Mouse (Mus musculus): ENCODE results near the gene Mog. TPM values are rescaled to one million over a fixed set of nuclear protein-coding genes. Genes with fewer than 3 reads are reported as not detected.

The Mog gene
- 1.9 and 2.2 TPM in 2 replicates for polyA plus RNA-seq (2014; fragmentation: Nextera tagmentation; extraction: Ambion mirVana)

GRCm38 (mm10) chr17:37022628-37023576, at the start of gene Mog:
TSS of gene Mog (minus strand) at chr17:37023398.
- ATAC-seq (ENCODE audit: low FRiP score, low TSS enrichment) (no peak), DNase-seq (no peak)
- Histone ChIP-seq H3K9ac (replicated peaks; ENCODE audit: low read length) (no peak within 1 kb of the TSS), H3K36me3 (ENCODE audit: control insufficient read depth, insufficient read depth, low read length) (no peaks in the 10 kb centered on the region), H3K4me1 (ENCODE audit: control insufficient read depth, insufficient read depth, low read length) (no peaks in the 10 kb centered on the region), H3K4me3 (replicated peaks; ENCODE audit: low read depth, low read length) (no peak within 1 kb of the TSS), H3K27me3 (ENCODE audit: control insufficient read depth, insufficient read depth, low read length) (no peaks in the 10 kb centered on the region), H3K9me3 (ENCODE audit: control insufficient read depth, low read length) (no peaks in the 10 kb centered on the region), H3K4me2 (ENCODE audit: low read length) (no peak within 1 kb of the TSS), H3K27ac (replicated peaks; ENCODE audit: low read depth, low read length) (no peak within 1 kb of the TSS)
- WGBS = 71% methylated on average over 9 of the region's 9 CpGs

GRCm38 (mm10) chr17:37072730-37073276, 49.6 kb upstream of the Mog start:
- ATAC-seq (ENCODE audit: low FRiP score, low TSS enrichment) (peak; percentile 51; the same call in 1 of the 2 replicates), DNase-seq (no peak)
- H3K9me3 ChIP-seq (ENCODE audit: control insufficient read depth, low read length) = no peaks in the 10 kb centered on the region
- no peak overlapping the region for H3K4me2 ChIP-seq (ENCODE audit: low read length)
- no peaks in the 10 kb centered on the region for H3K4me1 ChIP-seq (ENCODE audit: control insufficient read depth, insufficient read depth, low read length)
- peak overlapping the region; percentile 55; the same call in 1 of the 2 replicates for H3K27ac ChIP-seq (replicated peaks; ENCODE audit: low read depth, low read length)
- H3K9ac ChIP-seq (replicated peaks; ENCODE audit: low read length) = no peak overlapping the region
- peaks cover 89% of the 10 kb centered on the region for H3K36me3 ChIP-seq (ENCODE audit: control insufficient read depth, insufficient read depth, low read length)
- no peak overlapping the region for H3K4me3 ChIP-seq (replicated peaks; ENCODE audit: low read depth, low read length)
- 20% methylated on average over 11 of the region's 11 CpGs for WGBS
- no peaks in the 10 kb centered on the region for H3K27me3 ChIP-seq (ENCODE audit: control insufficient read depth, insufficient read depth, low read length)

- H3K9ac ChIP-seq (replicated peaks; ENCODE audit: low read length) = no peak overlapping the region
- WGBS = 51% methylated on average over 12 of the region's 12 CpGs
- ATAC-seq (ENCODE audit: low FRiP score, low TSS enrichment) (peak; percentile 41; the same call in 1 of the 2 replicates), DNase-seq (no peak)
- no peaks in the 10 kb centered on the region for H3K4me1 ChIP-seq (ENCODE audit: control insufficient read depth, insufficient read depth, low read length)
- H3K4me2 ChIP-seq (ENCODE audit: low read length) = no peak overlapping the region
- no peaks in the 10 kb centered on the region for H3K9me3 ChIP-seq (ENCODE audit: control insufficient read depth, low read length)
- no peaks in the 10 kb centered on the region for H3K27me3 ChIP-seq (ENCODE audit: control insufficient read depth, insufficient read depth, low read length)
- peaks cover 95% of the 10 kb centered on the region for H3K36me3 ChIP-seq (ENCODE audit: control insufficient read depth, insufficient read depth, low read length)
- no peak overlapping the region for H3K27ac ChIP-seq (replicated peaks; ENCODE audit: low read depth, low read length)
- H3K4me3 ChIP-seq (replicated peaks; ENCODE audit: low read depth, low read length) = no peak overlapping the region
These were observed 49.0 kb upstream of the Mog start for GRCm38 (mm10) chr17:37072080-37072729.

- Histone ChIP-seq H3K4me2 (ENCODE audit: low read length) (no peak overlapping the region), H3K9me3 (ENCODE audit: control insufficient read depth, low read length) (no peaks in the 10 kb centered on the region), H3K27ac (replicated peaks; ENCODE audit: low read depth, low read length) (no peak overlapping the region), H3K27me3 (ENCODE audit: control insufficient read depth, insufficient read depth, low read length) (no peaks in the 10 kb centered on the region), H3K9ac (replicated peaks; ENCODE audit: low read length) (no peak overlapping the region), H3K4me3 (replicated peaks; ENCODE audit: low read depth, low read length) (no peak overlapping the region), H3K36me3 (ENCODE audit: control insufficient read depth, insufficient read depth, low read length) (peaks cover 98% of the 10 kb centered on the region), H3K4me1 (ENCODE audit: control insufficient read depth, insufficient read depth, low read length) (no peaks in the 10 kb centered on the region)
- ATAC-seq (ENCODE audit: low FRiP score, low TSS enrichment) (no peak), DNase-seq (no peak)
- WGBS = 88% methylated on average over 8 of the region's 8 CpGs
These were observed 46.9 kb upstream of the Mog start for GRCm38 (mm10) chr17:37070121-37070520.

- 73% methylated on average over 1 of the region's 1 CpGs for WGBS
- Histone ChIP-seq H3K4me3 (replicated peaks; ENCODE audit: low read depth, low read length) (no peak overlapping the region), H3K9ac (replicated peaks; ENCODE audit: low read length) (no peak overlapping the region), H3K9me3 (ENCODE audit: control insufficient read depth, low read length) (no peaks in the 10 kb centered on the region), H3K4me1 (ENCODE audit: control insufficient read depth, insufficient read depth, low read length) (no peaks in the 10 kb centered on the region), H3K4me2 (ENCODE audit: low read length) (no peak overlapping the region), H3K27ac (replicated peaks; ENCODE audit: low read depth, low read length) (no peak overlapping the region), H3K27me3 (ENCODE audit: control insufficient read depth, insufficient read depth, low read length) (no peaks in the 10 kb centered on the region), H3K36me3 (ENCODE audit: control insufficient read depth, insufficient read depth, low read length) (peaks cover 99% of the 10 kb centered on the region)
- no peak for ATAC-seq (ENCODE audit: low FRiP score, low TSS enrichment)
- no peak for DNase-seq
These were observed 44.7 kb upstream of the Mog start for GRCm38 (mm10) chr17:37067861-37068260.

- ATAC-seq (ENCODE audit: low FRiP score, low TSS enrichment) (no peak), DNase-seq (no peak)
- no peak overlapping the region for H3K4me3 ChIP-seq (replicated peaks; ENCODE audit: low read depth, low read length)
- no peaks in the 10 kb centered on the region for H3K27me3 ChIP-seq (ENCODE audit: control insufficient read depth, insufficient read depth, low read length)
- 94% methylated on average over 2 of the region's 2 CpGs for WGBS
- no peak overlapping the region for H3K9ac ChIP-seq (replicated peaks; ENCODE audit: low read length)
- peaks cover 99% of the 10 kb centered on the region for H3K36me3 ChIP-seq (ENCODE audit: control insufficient read depth, insufficient read depth, low read length)
- H3K27ac ChIP-seq (replicated peaks; ENCODE audit: low read depth, low read length) = no peak overlapping the region
- no peaks in the 10 kb centered on the region for H3K4me1 ChIP-seq (ENCODE audit: control insufficient read depth, insufficient read depth, low read length)
- no peaks in the 10 kb centered on the region for H3K9me3 ChIP-seq (ENCODE audit: control insufficient read depth, low read length)
- no peak overlapping the region for H3K4me2 ChIP-seq (ENCODE audit: low read length)
These were observed 42.8 kb upstream of the Mog start for GRCm38 (mm10) chr17:37065993-37066392.

- no peak overlapping the region for H3K4me3 ChIP-seq (replicated peaks; ENCODE audit: low read depth, low read length)
- DNase-seq (peak; percentile 46), ATAC-seq (ENCODE audit: low FRiP score, low TSS enrichment) (no peak)
- WGBS = 48% methylated on average over 11 of the region's 11 CpGs
- no peaks in the 10 kb centered on the region for H3K27me3 ChIP-seq (ENCODE audit: control insufficient read depth, insufficient read depth, low read length)
- no peak overlapping the region for H3K27ac ChIP-seq (replicated peaks; ENCODE audit: low read depth, low read length)
- no peak overlapping the region for H3K4me2 ChIP-seq (ENCODE audit: low read length)
- H3K9me3 ChIP-seq (ENCODE audit: control insufficient read depth, low read length) = no peaks in the 10 kb centered on the region
- H3K4me1 ChIP-seq (ENCODE audit: control insufficient read depth, insufficient read depth, low read length) = no peaks in the 10 kb centered on the region
- no peak overlapping the region for H3K9ac ChIP-seq (replicated peaks; ENCODE audit: low read length)
- peaks cover 98% of the 10 kb centered on the region for H3K36me3 ChIP-seq (ENCODE audit: control insufficient read depth, insufficient read depth, low read length)
These were observed 40.7 kb upstream of the Mog start for GRCm38 (mm10) chr17:37063686-37064495.

GRCm38 (mm10) chr17:37063063-37063462, 39.9 kb upstream of the Mog start:
- peaks cover 98% of the 10 kb centered on the region for H3K36me3 ChIP-seq (ENCODE audit: control insufficient read depth, insufficient read depth, low read length)
- H3K4me2 ChIP-seq (ENCODE audit: low read length) = no peak overlapping the region
- DNase-seq = no peak

More at GRCm38 (mm10) chr17:37063063-37063462, 39.9 kb upstream of the Mog start:
- 60% methylated on average over 10 of the region's 10 CpGs for WGBS
- no peaks in the 10 kb centered on the region for H3K4me1 ChIP-seq (ENCODE audit: control insufficient read depth, insufficient read depth, low read length)
- no peak overlapping the region for H3K27ac ChIP-seq (replicated peaks; ENCODE audit: low read depth, low read length)
- no peaks in the 10 kb centered on the region for H3K9me3 ChIP-seq (ENCODE audit: control insufficient read depth, low read length)
- no peaks in the 10 kb centered on the region for H3K27me3 ChIP-seq (ENCODE audit: control insufficient read depth, insufficient read depth, low read length)
- ATAC-seq (ENCODE audit: low FRiP score, low TSS enrichment) = no peak
- no peak overlapping the region for H3K4me3 ChIP-seq (replicated peaks; ENCODE audit: low read depth, low read length)
- H3K9ac ChIP-seq (replicated peaks; ENCODE audit: low read length) = no peak overlapping the region

Data from midbrain, embryonic 14.5 days (tissue).